Mouse (Mus musculus) limb, embryonic 11.5 days (tissue): ENCODE results near the gene Rhof. TPM values are rescaled to one million over a fixed set of nuclear protein-coding genes. Genes with fewer than 3 reads are reported as not detected.

Experiments
- ATAC-seq: fragments of 200-750 bp; cut with Nextera tagmentation; 2 replicates; pipeline ENCODE4 v1.8.0; 2017; ENCODE audit warnings: low read depth; ENCODE audit not compliant: insufficient number of reproducible peaks, low FRiP score, low TSS enrichment
- DNase-seq: peaks from one replicate; pipeline ENCODE4 v3.0.0-alpha.2; 2015; ENCODE audit warnings: low spot score
- H3K27ac ChIP-seq: fragments of 300-500 bp; sonication (generic); replicated peaks from 2 replicates; pipeline ENCODE4 v1.5.1; 2014; ENCODE audit warnings: low read depth, mild to moderate bottlenecking, low read length
- H3K27me3 ChIP-seq: fragments of 300-500 bp; sonication (generic); 2 replicates; pipeline ENCODE4 v1.6.1; 2014; ENCODE audit warnings: mild to moderate bottlenecking, low read length, mixed read lengths; ENCODE audit not compliant: control insufficient read depth, insufficient read depth
- H3K36me3 ChIP-seq: fragments of 300-500 bp; sonication (generic); 2 replicates; pipeline ENCODE4 v1.6.1; 2014; ENCODE audit warnings: mild to moderate bottlenecking, low read length, moderate library complexity, mixed read lengths; ENCODE audit not compliant: control insufficient read depth, insufficient read depth
- H3K4me1 ChIP-seq: fragments of 300-500 bp; sonication (generic); 2 replicates; pipeline ENCODE4 v1.6.1; 2014; ENCODE audit warnings: low read length, mixed read lengths; ENCODE audit not compliant: control insufficient read depth, insufficient read depth
- H3K4me2 ChIP-seq: fragments of 300-500 bp; sonication (generic); 2 replicates; pipeline ENCODE4 v1.6.1; 2014; ENCODE audit warnings: low read depth, mild to moderate bottlenecking, moderate library complexity; ENCODE audit not compliant: severe bottlenecking
- H3K4me3 ChIP-seq: fragments of 300-500 bp; sonication (generic); 2 replicates; pipeline ENCODE4 v1.5.1; 2014; ENCODE audit warnings: low read depth, low read length
- H3K9ac ChIP-seq: fragments of 300-500 bp; sonication (generic); 2 replicates; pipeline ENCODE4 v1.6.1; 2014; ENCODE audit warnings: mild to moderate bottlenecking, low read length
- H3K9me3 ChIP-seq: fragments of 300-500 bp; sonication (generic); 2 replicates; pipeline ENCODE4 v1.6.1; 2016; ENCODE audit warnings: low read length; ENCODE audit not compliant: control insufficient read depth
- WGBS: fragments of 180-500 bp; shearing (Covaris S2); extraction: QIAGEN DNeasy Blood & Tissue Kit; methylation state at CpG from one replicate; pipeline ENCODE4 v1.1.7; 2014; 5-methylcytosine and 5-hydroxymethylcytosine counted together
- polyA plus RNA-seq: library from polyadenylated mRNA; unstranded; fragments of >200 nt; fragmentation: Nextera tagmentation; extraction: Ambion mirVana; gene quantifications from 2 replicates; pipeline ENCODE4 v1.2.1, GENCODE M21; 2014

Gene Rhof
- polyA plus RNA-seq, 1 experiment from 2014 or later: 2.9 TPM

DNA sequence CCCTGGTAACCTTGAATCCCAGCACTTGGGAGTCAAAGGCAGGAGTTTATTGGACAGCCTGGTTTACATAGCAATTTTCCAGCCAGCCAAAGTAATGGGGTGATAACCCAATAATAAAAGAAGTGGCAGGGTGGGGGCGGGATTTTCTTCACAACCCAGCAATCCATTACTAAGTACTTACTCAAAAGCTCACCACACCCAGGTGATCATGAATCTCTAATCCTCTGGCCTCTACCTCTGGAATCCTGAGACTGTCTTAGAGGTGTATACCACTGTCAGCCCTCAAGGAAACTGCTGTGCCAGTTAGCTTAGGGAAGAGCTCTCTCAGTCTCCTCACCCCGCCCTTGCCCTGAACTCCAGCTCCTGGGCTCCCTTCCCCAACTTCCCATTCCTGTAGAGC, 46.0 kb downstream of the Rhof start:
- ATAC-seq (no peak), DNase-seq (no peak)
- Histone ChIP-seq H3K9me3 (no peaks in the 10 kb centered on the region), H3K27ac (no peak overlapping the region), H3K4me2 (no peak overlapping the region), H3K4me1 (no peaks in the 10 kb centered on the region), H3K9ac (no peak overlapping the region), H3K27me3 (no peaks in the 10 kb centered on the region), H3K36me3 (no peaks in the 10 kb centered on the region; the same call in 1 of the 2 replicates), H3K4me3 (no peak overlapping the region)
- 77% methylated on average over 2 of the region's 2 CpGs for WGBS

DNA sequence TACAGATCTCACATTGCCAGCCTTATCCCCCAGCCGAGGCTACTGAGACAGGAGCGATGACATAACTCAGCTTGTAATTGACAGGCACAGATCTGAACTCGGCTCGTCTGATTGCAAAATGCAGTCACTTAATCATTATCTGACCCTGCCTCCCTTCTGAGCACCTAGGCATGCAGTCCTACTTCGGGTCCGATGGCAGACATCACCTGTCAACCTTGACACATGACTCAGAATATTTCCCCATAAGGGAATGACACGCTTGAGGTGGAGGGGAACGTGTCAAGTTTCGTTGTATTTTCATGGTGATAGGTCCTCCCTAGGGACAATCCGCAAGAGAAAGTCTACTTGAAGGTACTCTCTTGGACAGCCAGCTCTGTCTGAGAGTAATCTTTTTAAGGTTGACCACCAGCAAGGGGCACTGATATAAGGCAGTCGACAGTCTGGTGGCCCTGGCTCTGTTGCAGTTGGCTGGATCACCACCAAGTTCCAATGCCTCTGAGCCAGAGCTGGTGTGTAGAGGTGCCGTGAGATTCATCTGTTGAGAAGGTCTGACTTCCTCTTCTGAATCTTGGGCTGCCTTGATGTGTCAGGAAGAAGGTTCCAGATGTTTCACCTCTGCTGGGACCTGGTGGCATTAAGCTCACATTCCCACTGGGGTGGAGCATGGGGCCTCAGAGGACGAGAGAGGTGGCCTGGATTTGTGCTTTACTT, 49.0 kb downstream of the Rhof start:
- H3K9ac ChIP-seq: no peak overlapping the region
- no peaks in the 10 kb centered on the region for H3K9me3 ChIP-seq
- no peaks in the 10 kb centered on the region for H3K4me1 ChIP-seq
- H3K4me2 ChIP-seq: no peak overlapping the region
- H3K27me3 ChIP-seq: no peaks in the 10 kb centered on the region
- no peaks in the 10 kb centered on the region; the same call in 1 of the 2 replicates for H3K36me3 ChIP-seq
- 77% methylated on average over 13 of the region's 13 CpGs for WGBS
- ATAC-seq (no peak), DNase-seq (no peak)
- no peak overlapping the region for H3K4me3 ChIP-seq
- no peak overlapping the region for H3K27ac ChIP-seq

DNA sequence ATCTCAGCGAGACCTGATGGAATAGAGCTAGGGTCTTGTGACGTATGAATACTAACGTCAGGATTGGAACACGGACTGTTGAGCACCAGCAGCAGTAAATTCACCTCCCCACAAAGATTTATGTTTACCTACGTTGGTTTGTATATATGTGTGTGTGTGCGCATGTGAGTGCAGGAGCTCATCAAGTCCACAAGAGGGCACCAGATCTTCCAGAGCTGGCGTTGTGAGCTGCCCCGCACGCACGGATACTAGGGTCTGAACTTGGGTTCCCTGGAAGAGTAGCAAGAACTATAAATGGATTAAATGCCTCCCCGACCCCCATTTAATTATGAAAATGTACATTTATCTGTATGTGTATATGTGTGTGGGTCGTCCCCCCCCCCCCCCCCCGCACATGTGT, 52.0 kb downstream of the Rhof start:
- Histone ChIP-seq H3K9me3 (no peaks in the 10 kb centered on the region), H3K9ac (no peak overlapping the region)

DNA sequence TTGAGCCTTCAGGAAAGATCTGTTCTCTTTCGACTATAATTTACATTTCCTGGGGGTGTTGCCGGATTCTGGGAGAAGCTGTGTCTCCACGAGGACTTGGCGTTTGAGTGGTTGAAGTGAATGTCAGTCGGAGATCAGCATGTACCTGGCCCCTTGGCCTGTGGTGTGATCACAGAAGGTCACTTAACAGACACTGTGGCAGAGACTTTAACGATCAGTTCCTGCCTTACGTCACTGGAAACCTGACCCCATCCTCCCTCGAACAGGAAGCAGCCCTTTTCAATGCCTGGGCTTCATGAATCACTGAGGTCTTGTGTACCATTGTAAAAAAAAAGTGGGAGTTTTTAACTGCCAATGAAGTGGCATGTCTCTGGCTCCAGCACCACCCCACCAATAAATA, 52.5 kb downstream of the Rhof start:
- Histone ChIP-seq H3K4me1 (peaks cover 10% of the 10 kb centered on the region; the same call in 1 of the 2 replicates), H3K4me3 (no peak overlapping the region), H3K4me2 (no peak overlapping the region), H3K9ac (no peak overlapping the region), H3K36me3 (no peaks in the 10 kb centered on the region; the same call in 1 of the 2 replicates), H3K27me3 (no peaks in the 10 kb centered on the region), H3K27ac (0 out of 2 replicates have a peak overlapping the region, but pooled peaks have one; percentile 14), H3K9me3 (no peaks in the 10 kb centered on the region)
- ATAC-seq (no peak), DNase-seq (peak; percentile 45)
- WGBS: 42% methylated on average over 8 of the region's 8 CpGs

More for the DNA sequence above, 52.0 kb downstream of the Rhof start:
- no peak overlapping the region for H3K27ac ChIP-seq
- 96% methylated on average over 13 of the region's 13 CpGs for WGBS
- ATAC-seq (no peak), DNase-seq (no peak)
- no peaks in the 10 kb centered on the region for H3K27me3 ChIP-seq
- no peak overlapping the region for H3K4me3 ChIP-seq
- no peaks in the 10 kb centered on the region; the same call in 1 of the 2 replicates for H3K36me3 ChIP-seq
- H3K4me1 ChIP-seq: peaks cover 7% of the 10 kb centered on the region; the same call in 1 of the 2 replicates
- H3K4me2 ChIP-seq: no peak overlapping the region

DNA sequence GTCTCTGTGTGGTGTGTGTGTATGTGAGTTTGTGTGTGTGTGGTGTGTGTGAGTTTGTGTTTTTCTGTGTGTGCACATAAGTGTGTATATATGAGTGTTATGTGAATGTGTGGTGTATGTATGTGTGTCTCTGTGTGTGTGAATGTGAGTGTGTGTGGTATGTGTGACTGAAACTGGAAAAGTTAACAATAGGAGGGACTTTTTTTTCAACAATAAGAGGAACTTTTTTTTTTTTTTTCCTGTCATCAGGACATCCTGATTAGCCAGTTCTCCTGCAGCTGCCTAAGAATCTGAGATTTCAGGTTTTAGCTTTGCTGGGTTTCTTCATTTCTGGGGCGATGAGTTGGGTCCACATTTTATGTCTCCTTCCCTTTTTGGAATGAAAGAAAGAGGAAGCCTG, 52.9 kb downstream of the Rhof start:
- Histone ChIP-seq H3K9ac (no peak overlapping the region), H3K4me1 (peaks cover 10% of the 10 kb centered on the region; the same call in 1 of the 2 replicates), H3K27ac (0 out of 2 replicates have a peak overlapping the region, but pooled peaks have one; percentile 14), H3K36me3 (no peaks in the 10 kb centered on the region; the same call in 1 of the 2 replicates), H3K9me3 (no peaks in the 10 kb centered on the region), H3K4me2 (no peak overlapping the region), H3K4me3 (no peak overlapping the region), H3K27me3 (no peaks in the 10 kb centered on the region)
- ATAC-seq: no peak
- WGBS: 81% methylated on average over 1 of the region's 1 CpGs
- no peak for DNase-seq

DNA sequence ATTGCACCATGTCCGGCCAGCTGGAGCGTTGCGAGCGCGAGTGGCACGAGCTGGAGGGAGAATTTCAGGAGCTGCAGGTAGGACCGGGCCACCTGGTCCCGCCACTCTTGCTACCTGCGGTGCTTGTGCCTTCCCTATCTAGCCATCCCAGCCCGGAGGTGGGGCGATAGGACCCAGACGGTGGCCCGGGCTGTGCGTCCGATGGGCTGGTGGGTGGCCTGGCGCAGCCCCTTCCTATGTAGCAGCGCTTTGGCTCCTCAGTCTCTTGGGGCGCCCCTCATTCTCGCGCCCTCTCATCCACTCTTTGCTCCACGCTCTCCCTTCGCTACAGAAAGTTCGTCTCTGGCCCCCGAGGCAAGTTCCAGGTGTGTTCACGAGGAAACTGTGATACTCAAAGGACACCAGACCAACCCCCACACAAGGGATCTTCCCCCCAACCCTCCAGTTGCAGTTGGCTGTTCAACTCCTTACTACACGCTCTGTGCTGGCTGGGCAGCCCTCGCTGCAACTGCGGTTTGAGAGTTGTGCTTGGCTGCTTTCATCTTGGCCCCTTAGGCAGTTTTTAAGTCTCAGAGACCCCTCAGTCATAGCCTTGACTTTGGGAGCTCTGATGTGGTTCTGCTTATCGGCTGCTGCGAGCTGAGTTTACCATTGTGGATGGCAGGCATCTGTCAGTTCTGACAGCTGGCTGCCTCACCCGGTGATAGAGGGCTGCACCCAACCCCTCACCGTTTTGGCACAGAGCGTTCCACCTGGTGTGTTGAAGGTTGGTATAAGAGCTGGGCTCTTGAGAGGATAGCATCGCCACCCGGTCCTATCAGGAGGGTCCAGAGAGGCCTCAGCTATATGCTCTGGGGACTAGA, 55.8 kb downstream of the Rhof start:
- 4% methylated on average over 34 of the region's 35 CpGs for WGBS

DNA sequence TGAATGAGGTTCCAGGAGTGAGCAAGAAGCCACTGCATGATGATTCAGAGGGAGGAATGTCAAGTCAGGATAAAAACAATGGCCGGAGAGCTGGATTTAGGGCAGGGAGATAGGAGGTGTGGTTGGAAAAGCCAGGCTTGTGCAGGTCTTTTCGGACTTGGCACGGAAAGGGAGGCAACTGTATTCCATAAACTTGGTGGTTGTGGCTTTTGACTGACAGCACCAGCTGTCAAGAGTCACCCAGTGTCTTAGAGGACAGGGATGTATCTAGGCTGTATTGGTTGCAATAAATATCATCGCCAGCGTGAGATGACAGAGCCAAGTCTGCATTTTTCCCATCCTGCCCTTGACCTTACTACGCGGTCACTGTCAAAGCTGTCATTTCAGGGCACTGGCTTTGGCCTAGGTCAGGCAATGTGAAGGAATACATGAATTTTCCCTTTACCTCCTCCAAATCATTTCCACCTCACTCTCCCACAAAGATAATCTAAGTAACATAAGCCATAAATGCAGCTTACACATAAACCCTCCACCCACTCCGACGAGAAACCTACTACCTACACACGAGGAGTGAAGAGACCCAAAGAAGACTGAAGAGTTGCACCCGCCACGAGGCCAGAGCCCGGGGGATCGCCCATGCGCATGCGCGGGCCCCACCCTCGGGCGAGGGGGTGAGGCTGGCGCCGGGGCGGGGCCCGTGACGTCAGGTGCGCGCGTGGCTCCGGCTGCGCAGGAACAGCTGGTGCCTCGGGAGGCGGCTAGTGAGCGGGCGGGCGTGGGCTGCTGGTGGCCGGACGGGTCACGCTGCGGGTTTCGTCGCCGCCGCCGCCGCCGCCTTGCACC, 56.7 kb downstream of the Rhof start:
- H3K4me2 ChIP-seq: peak overlapping the region; percentile 97
- no peaks in the 10 kb centered on the region for H3K9me3 ChIP-seq
- H3K27ac ChIP-seq: no peak overlapping the region
- 8% methylated on average over 44 of the region's 45 CpGs for WGBS
- peaks cover 10% of the 10 kb centered on the region; the same call in 1 of the 2 replicates for H3K4me1 ChIP-seq
- peak overlapping the region; percentile 73 for H3K4me3 ChIP-seq
- peak; percentile 94 for DNase-seq
- H3K27me3 ChIP-seq: no peaks in the 10 kb centered on the region
- no peaks in the 10 kb centered on the region for H3K36me3 ChIP-seq
- peak; percentile 90 for ATAC-seq
- peak overlapping the region; percentile 70 for H3K9ac ChIP-seq

More for the DNA sequence above, 55.8 kb downstream of the Rhof start:
- 0 out of 2 replicates have a peak overlapping the region, but pooled peaks have one; percentile 42 for H3K27ac ChIP-seq
- peak overlapping the region; percentile 70 for H3K9ac ChIP-seq
- H3K36me3 ChIP-seq: no peaks in the 10 kb centered on the region
- H3K4me2 ChIP-seq: peak overlapping the region; percentile 97
- H3K9me3 ChIP-seq: no peaks in the 10 kb centered on the region
- no peaks in the 10 kb centered on the region for H3K27me3 ChIP-seq
- ATAC-seq: peak; percentile 76
- no peak for DNase-seq
- H3K4me1 ChIP-seq: peaks cover 10% of the 10 kb centered on the region; the same call in 1 of the 2 replicates
- peak overlapping the region; percentile 73 for H3K4me3 ChIP-seq

DNA sequence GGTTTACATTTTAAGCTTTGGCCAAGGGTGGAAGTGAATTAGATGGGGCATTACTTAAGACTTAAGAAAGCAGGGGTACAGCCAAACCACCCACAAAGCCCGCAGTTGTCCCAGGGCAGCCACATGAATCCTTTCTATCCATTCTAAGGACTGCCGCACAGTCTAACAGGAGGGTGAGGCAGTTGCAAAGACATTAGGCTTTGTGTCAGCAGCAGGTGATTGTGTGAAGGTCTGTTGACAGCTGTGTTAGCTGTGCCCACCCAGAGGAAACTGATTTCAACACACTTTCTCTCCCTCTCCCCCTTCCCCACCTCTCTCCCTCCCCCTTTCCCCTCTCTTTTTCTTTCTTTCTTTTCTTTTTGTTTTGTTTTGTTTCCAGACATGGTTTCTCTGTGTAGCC, 63.8 kb downstream of the Rhof start:
- no peak overlapping the region for H3K9ac ChIP-seq
- no peaks in the 10 kb centered on the region for H3K27me3 ChIP-seq
- no peak overlapping the region for H3K4me2 ChIP-seq
- no peaks in the 10 kb centered on the region for H3K36me3 ChIP-seq
- H3K9me3 ChIP-seq: no peaks in the 10 kb centered on the region
- ATAC-seq (no peak), DNase-seq (no peak)
- 96% methylated on average over 2 of the region's 2 CpGs for WGBS
- no peak overlapping the region for H3K4me3 ChIP-seq
- H3K27ac ChIP-seq: no peak overlapping the region
- no peaks in the 10 kb centered on the region for H3K4me1 ChIP-seq
